Mouse (Mus musculus) embryonic fibroblast, embryonic 13.5 days (primary cell): ENCODE measurements around the gene Ascl4.

Experiments
- CTCF ChIP-seq: IDR thresholded peaks from 2 replicates; pipeline ENCODE4 v1.5.1; 2011; ENCODE audit warnings: mild to moderate bottlenecking, control low read depth, low read length, moderate library complexity, borderline replicate concordance; ENCODE audit not compliant: insufficient read depth
- POLR2A ChIP-seq: IDR thresholded peaks from 2 replicates; pipeline ENCODE4 v1.6.1; 2011; ENCODE audit warnings: low read depth, mild to moderate bottlenecking, control low read depth, low read length, moderate library complexity

- TF ChIP-seq CTCF (no peak), POLR2A (no peak)
These were observed 47.5 kb upstream of the Ascl4 start for GRCm38 (mm10) chr10:85879886-85880486.
